Mouse (Mus musculus) urinary bladder, postnatal 25 days (tissue): ENCODE data around the gene Cbr4.

ENCODE experiments used
- DNase-seq: peaks from one replicate; pipeline ENCODE4 v3.0.0; 2022; ENCODE audit warnings: low spot score

Cbr4 gene

GRCm38 (mm10) chr8:61487597-61488156, at the start of gene Cbr4:
TSS of gene Cbr4 (plus strand) at chr8:61487734.
- DNase-seq, result peak; percentile 76

DNA sequence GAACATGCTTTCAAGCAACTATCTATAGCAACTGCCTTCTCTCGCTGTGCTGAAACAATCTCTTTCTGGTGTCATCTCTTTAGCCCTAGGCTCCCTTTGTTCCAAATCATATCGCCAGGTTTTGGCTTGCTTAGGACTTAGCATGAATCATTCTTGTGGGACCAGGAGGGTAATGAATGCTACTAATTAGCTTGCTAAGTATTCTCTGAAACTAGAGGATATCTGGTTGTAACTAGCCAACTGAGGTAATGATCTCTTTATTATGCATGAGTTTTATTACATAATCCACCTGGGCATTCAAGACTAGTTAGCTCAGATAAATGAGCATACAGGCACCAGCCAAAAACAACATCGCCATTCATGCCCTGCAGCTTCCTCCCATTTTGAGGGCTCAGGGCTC, 44.5 kb upstream of the Cbr4 start:
- no peak for DNase-seq

- no peak for DNase-seq
Measured at GRCm38 (mm10) chr8:61444358-61444757, 43.2 kb upstream of the Cbr4 start.

DNA sequence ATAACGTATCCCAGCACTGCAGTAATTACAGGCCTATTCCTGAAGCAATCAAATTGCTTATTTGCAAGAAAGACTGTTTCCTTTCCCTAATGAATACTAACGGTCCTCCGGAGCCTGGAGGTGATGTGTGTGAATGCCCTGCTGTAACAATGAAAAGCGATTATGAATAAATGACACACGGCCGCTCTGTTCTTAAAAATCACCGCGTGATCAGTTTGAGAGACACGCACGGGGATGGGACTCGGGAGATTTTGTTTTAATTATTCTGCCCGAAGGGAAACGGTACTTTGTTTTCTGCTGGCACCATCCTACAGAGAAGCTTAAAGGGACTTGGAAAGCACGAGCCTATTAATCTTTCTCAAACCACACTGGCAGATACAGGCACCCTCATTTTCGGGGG, 41.2 kb upstream of the Cbr4 start:
- no peak for DNase-seq

DNA sequence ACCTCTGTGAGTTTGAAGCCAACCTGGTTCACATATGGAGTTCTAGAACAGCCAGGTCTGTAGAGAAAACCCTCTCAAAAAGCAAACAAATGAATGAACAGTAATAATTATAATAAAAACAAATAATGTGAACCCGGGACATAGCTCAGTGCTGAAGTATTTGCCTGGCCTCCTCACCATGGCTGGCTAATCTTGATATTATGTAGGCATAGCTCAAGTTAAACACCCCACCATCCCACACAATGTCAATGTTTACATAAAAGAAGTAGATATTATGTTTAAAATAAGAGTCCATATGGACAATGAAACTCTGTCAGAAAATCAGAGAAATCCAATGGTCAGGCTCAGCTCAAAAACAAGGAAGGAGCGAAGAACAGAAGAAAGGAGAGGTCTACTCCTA, 39.4 kb upstream of the Cbr4 start:
- no peak for DNase-seq

- DNase-seq, result no peak
Measured at GRCm38 (mm10) chr8:61448881-61449280, 38.7 kb upstream of the Cbr4 start.

- DNase-seq, result no peak
Measured at GRCm38 (mm10) chr8:61450916-61451575, 36.5 kb upstream of the Cbr4 start.

GRCm38 (mm10) chr8:61451721-61452337, 35.7 kb upstream of the Cbr4 start:
- DNase-seq, result no peak

DNA sequence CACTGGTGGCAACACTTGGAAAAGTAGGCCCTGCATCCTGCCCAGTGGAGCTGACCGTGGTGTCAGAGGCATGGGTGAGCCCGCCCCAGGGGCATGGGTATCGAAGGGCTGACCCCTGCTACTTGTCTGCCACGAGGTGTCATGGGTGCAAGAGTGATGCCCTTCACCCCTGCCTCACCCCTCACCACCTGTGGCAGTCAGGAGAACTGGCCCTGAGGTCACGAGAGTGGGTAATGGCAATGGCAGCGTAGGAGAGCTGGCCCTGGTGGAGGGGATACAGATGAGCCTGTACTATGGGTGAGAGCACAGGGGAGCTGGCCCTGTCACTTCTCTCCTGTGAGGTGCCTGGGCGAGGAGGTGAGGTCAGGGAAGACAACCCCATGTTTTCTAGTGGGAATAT, 27.8 kb upstream of the Cbr4 start:
- no peak for DNase-seq

- DNase-seq, result no peak
Measured at GRCm38 (mm10) chr8:61462221-61462620, 25.3 kb upstream of the Cbr4 start.

GRCm38 (mm10) chr8:61464393-61464792, 23.1 kb upstream of the Cbr4 start:
- DNase-seq, result no peak

- DNase-seq, result no peak
Measured at GRCm38 (mm10) chr8:61466696-61467552, 20.6 kb upstream of the Cbr4 start.

GRCm38 (mm10) chr8:61467553-61467815, 20.1 kb upstream of the Cbr4 start:
- DNase-seq, result no peak

GRCm38 (mm10) chr8:61470213-61470612, 17.3 kb upstream of the Cbr4 start:
- DNase-seq, result no peak

- no peak for DNase-seq
Measured at GRCm38 (mm10) chr8:61475251-61475673, 12.3 kb upstream of the Cbr4 start.

DNA sequence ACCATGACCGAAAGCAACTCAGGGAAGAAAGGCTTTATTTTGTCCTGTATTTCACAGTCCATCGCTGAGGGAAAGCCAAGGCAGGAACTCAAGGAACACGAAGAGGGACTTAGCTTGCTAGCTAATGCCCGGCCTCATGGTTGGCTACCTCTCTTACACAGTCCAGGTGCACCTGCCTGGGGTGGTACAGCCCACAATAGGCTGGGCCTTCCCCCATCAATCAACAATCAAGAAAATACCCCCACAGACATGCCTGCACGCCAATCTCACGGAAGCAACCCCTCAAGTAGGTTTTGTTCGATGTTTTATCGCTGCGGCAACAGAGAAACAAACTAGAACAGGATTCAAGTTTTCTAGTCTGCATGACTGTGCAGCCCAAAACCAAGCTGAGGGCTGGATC, 11.4 kb upstream of the Cbr4 start:
- DNase-seq, result no peak

DNA sequence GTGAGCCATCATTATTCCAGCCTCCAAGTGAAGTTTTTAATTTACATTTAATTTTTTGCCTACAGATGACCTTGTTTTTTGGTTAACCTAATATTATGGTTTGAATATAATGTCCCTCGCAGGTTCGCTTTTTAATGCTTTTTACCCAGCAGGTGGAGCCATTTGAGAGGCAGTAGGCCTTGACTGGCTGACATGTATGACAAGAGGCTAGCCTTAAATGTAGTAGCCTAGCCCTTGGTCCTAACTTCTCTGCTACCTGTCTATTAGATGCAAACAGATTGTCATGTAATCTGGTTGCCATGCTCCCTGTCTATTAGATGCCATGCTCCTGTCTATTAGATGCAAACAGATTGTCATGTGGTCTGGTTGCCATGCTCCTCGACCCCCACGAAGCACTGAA, 9.4 kb upstream of the Cbr4 start:
- no peak for DNase-seq

DNA sequence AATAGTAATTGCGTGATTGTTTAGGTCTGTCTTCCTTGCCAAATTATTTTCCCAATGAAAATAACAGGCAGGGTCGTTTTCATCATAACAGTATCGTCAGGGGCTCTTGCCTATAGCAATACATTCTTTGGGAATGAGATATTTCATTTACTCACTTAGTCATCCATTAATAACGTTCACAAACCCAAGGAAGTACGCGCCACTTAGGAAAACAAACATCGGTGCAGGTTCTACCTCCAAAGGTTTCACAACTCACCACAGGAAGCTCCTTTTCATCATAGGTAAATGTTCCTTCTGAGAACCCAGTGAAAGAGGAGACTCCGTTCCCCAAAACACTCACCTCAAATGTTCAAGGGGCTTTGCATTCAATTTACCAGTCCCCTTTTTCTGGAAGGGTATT, 8.7 kb upstream of the Cbr4 start:
- no peak for DNase-seq

DNA sequence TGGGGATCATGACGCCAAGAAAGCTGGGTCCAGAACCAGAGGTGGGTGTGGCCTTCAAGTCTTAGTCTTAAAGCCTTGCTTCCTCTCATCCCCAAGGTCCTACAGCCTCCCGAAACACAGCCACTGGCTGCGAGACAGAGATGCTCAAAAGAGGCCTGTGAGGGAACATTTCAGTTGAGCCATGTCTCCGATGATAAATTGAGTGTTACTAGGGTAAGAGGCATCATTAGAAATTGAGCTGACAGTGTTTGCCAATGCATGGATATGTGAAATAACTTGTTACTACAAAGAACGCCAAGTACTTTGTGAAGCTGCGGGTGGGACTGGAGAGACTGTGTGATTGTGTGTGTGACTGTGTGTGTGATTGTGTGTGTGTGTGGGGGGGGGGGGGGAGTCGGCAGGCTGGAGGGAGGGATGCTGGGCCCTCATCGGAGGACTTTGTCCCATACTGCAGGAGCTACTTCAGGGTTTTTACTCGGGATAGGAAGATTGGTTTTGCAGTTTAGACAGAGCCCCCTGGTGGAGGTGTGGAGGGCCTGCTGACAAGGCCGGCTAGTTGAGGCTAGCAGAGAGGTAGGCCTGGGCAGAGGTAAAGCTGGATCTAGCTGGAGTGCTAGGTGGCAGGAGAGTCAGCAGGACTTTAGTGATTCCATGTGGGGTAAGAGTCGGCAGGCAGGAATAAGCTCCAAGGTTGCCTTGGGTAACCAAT, 7.9 kb upstream of the Cbr4 start:
- DNase-seq, result peak; percentile 48

- no peak for DNase-seq
Measured at GRCm38 (mm10) chr8:61480260-61480967, 7.1 kb upstream of the Cbr4 start.

- DNase-seq, result no peak
Measured at GRCm38 (mm10) chr8:61486923-61487529, 508 bp upstream of the Cbr4 start.
